Mouse (Mus musculus) hindbrain, embryonic 14.5 days (tissue): ENCODE results near the gene Myrip. TPM values are rescaled to one million over a fixed set of nuclear protein-coding genes. Genes with fewer than 3 reads are reported as not detected.
A peak's percentile ranks its signal among the peaks of the same experiment; 100 is the strongest.
"Not testable (repeated sequence)": the region's sequence is repeated elsewhere in the genome, so short reads cannot be mapped to it uniquely, and the experiment has no call there.

ENCODE experiments used
- ATAC-seq: fragments of 200-750 bp; cut with Nextera tagmentation; 2 replicates; pipeline ENCODE4 v1.8.0; 2017; ENCODE audit warnings: moderate number of reproducible peaks, mild to moderate bottlenecking, moderate TSS enrichment, moderate library complexity; ENCODE audit not compliant: low FRiP score
- DNase-seq: peaks from one replicate; pipeline ENCODE4 v3.0.0-alpha.2; 2015; ENCODE audit warnings: low spot score
- H3K27ac ChIP-seq: fragments of 300-500 bp; sonication (generic); 2 replicates; pipeline ENCODE4 v1.5.1; 2014; ENCODE audit warnings: mild to moderate bottlenecking, moderate library complexity
- H3K27me3 ChIP-seq: fragments of 300-500 bp; sonication (generic); 2 replicates; pipeline ENCODE4 v1.6.1; 2014; ENCODE audit warnings: mild to moderate bottlenecking, low read length, mixed read lengths; ENCODE audit not compliant: control insufficient read depth, insufficient read depth
- H3K36me3 ChIP-seq: fragments of 300-500 bp; sonication (generic); replicated peaks from 2 replicates; pipeline ENCODE4 v1.6.1; 2014; ENCODE audit not compliant: control insufficient read depth, insufficient read depth
- H3K4me1 ChIP-seq: fragments of 300-500 bp; sonication (generic); replicated peaks from 2 replicates; pipeline ENCODE4 v1.6.1; 2014; ENCODE audit warnings: antibody characterized with exemption, low read length, mixed read lengths; ENCODE audit not compliant: control insufficient read depth, insufficient read depth
- H3K4me2 ChIP-seq: fragments of 300-500 bp; sonication (generic); replicated peaks from 2 replicates; pipeline ENCODE4 v1.6.1; 2014; ENCODE audit warnings: mild to moderate bottlenecking, moderate library complexity
- H3K4me3 ChIP-seq: fragments of 300-500 bp; sonication (generic); replicated peaks from 2 replicates; pipeline ENCODE4 v1.5.1; 2014; ENCODE audit warnings: mild to moderate bottlenecking, low read length
- H3K9ac ChIP-seq: fragments of 300-500 bp; sonication (generic); 2 replicates; pipeline ENCODE4 v1.6.1; 2014
- H3K9me3 ChIP-seq: fragments of 300-500 bp; sonication (generic); 2 replicates; pipeline ENCODE4 v1.6.1; 2016; ENCODE audit warnings: low read length; ENCODE audit not compliant: control insufficient read depth
- WGBS: fragments of 180-500 bp; shearing (Covaris S2); extraction: QIAGEN DNeasy Blood & Tissue Kit; methylation state at CpG from one replicate; pipeline ENCODE4 v1.1.7; 2014; 5-methylcytosine and 5-hydroxymethylcytosine counted together
- polyA plus RNA-seq: library from polyadenylated mRNA; unstranded; fragments of >200 nt; fragmentation: Nextera tagmentation; extraction: Ambion mirVana; gene quantifications from 2 replicates; pipeline ENCODE4 v1.2.1, GENCODE M21; 2014

Gene Myrip
- polyA plus RNA-seq, 1 experiment from 2014 or later = 7.7 TPM

DNA sequence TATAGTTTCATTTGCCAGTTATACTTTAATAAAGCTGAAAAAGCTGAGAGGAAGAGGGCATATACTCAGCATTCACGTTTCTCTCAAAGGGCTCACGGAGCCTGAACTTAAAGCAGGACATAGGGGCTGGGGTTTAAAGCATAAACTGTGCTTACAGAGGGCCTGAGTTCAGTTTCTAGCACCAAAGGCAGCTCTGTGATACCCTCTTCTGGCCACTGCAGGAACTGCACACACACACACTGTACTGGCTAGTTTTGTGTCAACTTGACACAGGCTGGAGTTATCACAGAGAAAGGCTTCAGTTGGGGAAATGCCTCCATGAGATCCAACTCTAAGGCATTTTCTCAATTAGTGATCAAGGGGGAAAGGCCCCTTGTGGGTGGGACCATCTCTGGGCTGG lies 98.2 kb downstream of the Myrip start:
- H3K4me1 ChIP-seq, H3K27me3 ChIP-seq, H3K27ac ChIP-seq, H3K4me2 ChIP-seq, H3K9me3 ChIP-seq, H3K4me3 ChIP-seq, H3K9ac ChIP-seq, DNase-seq, ATAC-seq, H3K36me3 ChIP-seq: not testable (repeated sequence)
- WGBS = 94% methylated on average over 2 of the region's 2 CpGs

DNA sequence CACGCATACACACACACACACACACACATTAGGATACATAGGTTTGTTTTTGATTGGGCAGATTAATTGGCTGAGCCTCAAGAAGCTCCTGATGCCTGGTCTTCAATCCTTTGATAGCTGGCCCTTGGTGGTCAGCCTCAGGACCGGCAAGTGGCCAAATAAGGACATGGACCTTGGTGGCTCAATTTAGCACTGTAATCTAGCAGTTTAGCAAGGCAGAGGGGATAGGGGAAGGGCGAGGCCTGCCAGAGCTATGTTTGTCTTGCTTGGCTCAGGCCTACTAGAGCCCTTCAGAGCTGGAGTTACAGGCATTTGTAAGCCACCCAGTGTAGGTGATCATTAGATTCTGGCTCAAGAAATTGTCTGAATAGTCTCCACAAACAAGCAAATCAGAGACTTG lies 101.1 kb downstream of the Myrip start:
- H3K36me3 ChIP-seq = no peaks in the 10 kb centered on the region
- no peak for ATAC-seq
- H3K9me3 ChIP-seq = no peaks in the 10 kb centered on the region
- H3K9ac ChIP-seq = no peak overlapping the region
- no peak overlapping the region for H3K4me2 ChIP-seq
- no peaks in the 10 kb centered on the region for H3K27me3 ChIP-seq
- DNase-seq = no peak
- H3K27ac ChIP-seq = no peak overlapping the region
- WGBS = 86% methylated on average over 3 of the region's 3 CpGs
- no peaks in the 10 kb centered on the region for H3K4me1 ChIP-seq
- H3K4me3 ChIP-seq = no peak overlapping the region

DNA sequence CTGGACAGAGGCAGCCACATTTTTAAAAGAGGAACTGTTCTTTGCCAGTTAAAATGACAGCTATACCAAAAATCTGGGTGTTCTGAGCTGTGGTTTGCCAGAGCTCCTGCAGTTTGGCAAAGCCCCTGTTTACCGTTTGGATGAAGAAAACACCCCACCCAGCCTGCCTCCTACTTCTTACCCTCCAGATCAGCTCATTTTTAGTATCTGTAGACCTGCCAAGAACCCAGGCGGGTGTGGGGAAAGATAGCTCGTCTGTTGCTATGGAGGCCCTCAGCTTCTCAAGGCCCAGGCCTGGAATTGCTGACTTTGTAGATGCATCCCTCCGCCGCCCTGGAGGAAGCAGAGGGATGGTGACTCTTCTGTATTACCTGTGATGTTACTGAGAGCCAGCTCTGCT lies 102.3 kb downstream of the Myrip start:
- Histone ChIP-seq H3K4me3 (no peak overlapping the region), H3K9me3 (no peaks in the 10 kb centered on the region), H3K27ac (no peak overlapping the region), H3K9ac (no peak overlapping the region), H3K4me1 (no peaks in the 10 kb centered on the region), H3K36me3 (no peaks in the 10 kb centered on the region), H3K27me3 (no peaks in the 10 kb centered on the region), H3K4me2 (no peak overlapping the region)
- ATAC-seq (no peak), DNase-seq (no peak)
- WGBS = 77% methylated on average over 5 of the region's 5 CpGs

DNA sequence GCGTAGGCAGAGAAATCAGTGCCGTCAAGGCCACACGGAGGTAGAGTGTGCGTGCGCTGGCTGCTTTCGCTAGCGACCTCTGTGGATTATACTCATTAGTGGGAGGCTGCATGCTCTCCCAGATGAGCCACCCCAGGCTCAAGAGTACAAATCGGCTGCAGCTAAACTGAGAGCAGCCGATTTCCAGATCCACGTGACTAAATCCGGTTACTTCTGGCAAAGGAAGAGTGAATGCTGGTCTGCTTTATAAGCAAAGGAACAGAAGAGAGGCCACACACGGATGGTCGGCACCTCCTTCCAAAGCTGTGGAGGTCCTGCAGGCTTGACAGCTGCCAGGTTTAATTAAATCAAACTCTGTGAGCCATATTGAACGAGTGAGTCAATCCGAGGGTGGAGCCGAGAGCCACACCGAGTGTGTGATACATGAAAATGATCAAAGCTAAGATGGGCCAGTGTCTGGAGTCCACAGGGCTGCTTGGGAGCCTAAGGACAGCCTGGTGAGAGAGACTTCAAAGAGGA lies 108.4 kb downstream of the Myrip start:
- ATAC-seq (no peak), DNase-seq (no peak)
- 0 out of 2 replicates have a peak overlapping the region, but pooled peaks have one; percentile 12 for H3K9ac ChIP-seq
- peak overlapping the region; percentile 46 for H3K27ac ChIP-seq
- no peaks in the 10 kb centered on the region for H3K36me3 ChIP-seq
- no peaks in the 10 kb centered on the region for H3K9me3 ChIP-seq
- H3K4me2 ChIP-seq = peak overlapping the region; percentile 13; the same call in 1 of the 2 replicates
- no peak overlapping the region for H3K4me3 ChIP-seq
- H3K4me1 ChIP-seq = 0 out of 2 replicates have a peak, but pooled peaks cover 6% of the 10 kb centered on the region
- H3K27me3 ChIP-seq = no peaks in the 10 kb centered on the region
- WGBS = 59% methylated on average over 17 of the region's 17 CpGs

DNA sequence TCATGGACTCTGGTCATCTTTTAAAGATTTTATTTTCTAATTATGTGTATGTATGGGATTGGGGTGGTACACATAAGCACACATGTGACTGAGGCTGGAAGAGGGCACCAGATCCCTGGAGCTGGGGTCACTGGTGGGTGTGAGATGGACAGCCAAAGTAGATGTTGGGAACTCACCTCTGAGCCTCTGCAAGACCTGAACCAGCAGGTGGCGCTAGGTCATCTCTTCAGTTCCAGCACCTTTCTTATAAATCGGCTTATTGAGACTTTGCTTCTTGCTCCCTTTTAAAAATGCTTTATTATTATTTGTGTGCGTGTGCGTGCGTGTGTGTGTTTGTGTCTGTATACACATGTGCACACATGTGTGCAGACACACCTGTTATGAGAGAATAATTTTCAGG lies 109.1 kb downstream of the Myrip start:
- DNase-seq (peak; percentile 59), ATAC-seq (no peak)
- Histone ChIP-seq H3K4me3 (no peak overlapping the region), H3K36me3 (no peaks in the 10 kb centered on the region), H3K4me1 (0 out of 2 replicates have a peak, but pooled peaks cover 6% of the 10 kb centered on the region), H3K9me3 (no peaks in the 10 kb centered on the region), H3K4me2 (no peak overlapping the region), H3K27ac (no peak overlapping the region), H3K9ac (no peak overlapping the region), H3K27me3 (no peaks in the 10 kb centered on the region)
- WGBS = 38% methylated on average over 5 of the region's 5 CpGs

DNA sequence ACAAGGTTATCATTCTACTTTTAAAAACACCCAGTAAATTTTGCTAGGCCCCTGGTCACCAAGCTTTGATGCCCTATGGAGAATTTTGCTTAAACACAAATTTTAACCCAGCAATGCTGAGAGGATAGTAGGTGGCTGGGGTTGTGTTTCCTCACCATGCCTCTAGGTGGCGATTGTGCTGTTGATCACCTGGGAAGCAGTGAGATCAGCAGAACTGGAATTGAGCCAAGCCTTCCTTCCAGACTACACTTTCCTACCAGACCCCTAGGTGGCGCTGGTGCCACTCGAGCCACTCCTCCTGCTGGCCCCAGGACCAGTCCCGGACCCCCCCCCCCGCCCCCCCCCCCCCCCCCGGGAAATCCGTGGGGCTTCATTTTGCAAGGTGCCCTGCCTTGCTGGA lies 114.2 kb downstream of the Myrip start:
- 6% methylated on average over 5 of the region's 7 CpGs for WGBS
- H3K36me3 ChIP-seq = no peaks in the 10 kb centered on the region
- no peaks in the 10 kb centered on the region; the same call in 1 of the 2 replicates for H3K4me1 ChIP-seq
- DNase-seq = peak; percentile 78
- H3K9ac ChIP-seq = no peak overlapping the region
- H3K27me3 ChIP-seq = no peaks in the 10 kb centered on the region
- no peak overlapping the region for H3K4me3 ChIP-seq
- H3K4me2 ChIP-seq = no peak overlapping the region
- no peak overlapping the region for H3K27ac ChIP-seq
- ATAC-seq = no peak; the same call in 1 of the 2 replicates
- H3K9me3 ChIP-seq = no peaks in the 10 kb centered on the region

DNA sequence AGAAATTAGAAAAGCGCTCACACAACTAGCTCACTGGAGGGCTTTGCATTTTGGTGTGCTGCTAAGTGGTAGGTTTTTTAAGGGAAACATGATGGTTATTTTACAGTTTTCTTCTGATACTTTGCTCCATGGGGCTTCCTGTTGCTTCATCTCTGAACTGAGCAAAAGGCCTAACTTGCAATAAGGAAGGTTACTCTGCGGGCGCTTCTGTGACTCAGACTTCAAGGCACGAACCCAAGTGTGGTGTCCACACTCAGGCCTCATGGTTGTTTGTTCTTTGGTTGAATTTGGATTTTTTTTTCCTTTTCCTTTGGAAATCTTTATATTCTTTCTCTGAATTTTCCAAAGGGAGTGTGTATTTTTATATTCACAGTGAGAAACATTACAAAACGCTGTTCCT lies 114.8 kb downstream of the Myrip start:
- Histone ChIP-seq H3K4me3 (no peak overlapping the region), H3K36me3 (no peaks in the 10 kb centered on the region), H3K9ac (no peak overlapping the region), H3K4me2 (no peak overlapping the region), H3K27me3 (no peaks in the 10 kb centered on the region), H3K27ac (no peak overlapping the region), H3K4me1 (no peaks in the 10 kb centered on the region; the same call in 1 of the 2 replicates), H3K9me3 (no peaks in the 10 kb centered on the region)
- ATAC-seq (no peak), DNase-seq (no peak)
- WGBS = 91% methylated on average over 5 of the region's 5 CpGs

DNA sequence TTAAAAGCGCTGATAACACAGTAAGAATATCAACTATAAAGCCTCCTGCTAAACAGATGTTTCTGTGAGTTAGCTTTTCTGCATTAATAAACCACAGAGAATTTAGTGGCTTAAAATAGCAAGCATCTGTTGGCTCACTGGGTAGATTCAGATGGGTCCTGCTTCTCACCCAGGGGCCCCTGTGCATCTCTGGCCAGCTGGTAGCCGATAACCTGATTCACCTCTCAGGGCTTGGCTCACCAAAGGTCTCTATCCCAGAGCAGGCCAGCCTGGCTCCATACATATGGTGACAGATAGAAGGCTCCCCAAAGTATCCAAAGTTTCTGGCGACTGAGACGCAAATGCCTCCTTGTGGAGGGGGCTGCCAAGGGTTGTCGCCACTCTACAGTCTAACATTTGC lies 115.4 kb downstream of the Myrip start:
- no peak overlapping the region for H3K4me3 ChIP-seq
- no peak overlapping the region for H3K27ac ChIP-seq
- H3K9me3 ChIP-seq = no peaks in the 10 kb centered on the region
- H3K27me3 ChIP-seq = no peaks in the 10 kb centered on the region
- DNase-seq = no peak
- 80% methylated on average over 5 of the region's 5 CpGs for WGBS
- H3K4me1 ChIP-seq = no peaks in the 10 kb centered on the region; the same call in 1 of the 2 replicates
- H3K4me2 ChIP-seq = no peak overlapping the region
- no peak for ATAC-seq
- no peaks in the 10 kb centered on the region for H3K36me3 ChIP-seq
- no peak overlapping the region for H3K9ac ChIP-seq

DNA sequence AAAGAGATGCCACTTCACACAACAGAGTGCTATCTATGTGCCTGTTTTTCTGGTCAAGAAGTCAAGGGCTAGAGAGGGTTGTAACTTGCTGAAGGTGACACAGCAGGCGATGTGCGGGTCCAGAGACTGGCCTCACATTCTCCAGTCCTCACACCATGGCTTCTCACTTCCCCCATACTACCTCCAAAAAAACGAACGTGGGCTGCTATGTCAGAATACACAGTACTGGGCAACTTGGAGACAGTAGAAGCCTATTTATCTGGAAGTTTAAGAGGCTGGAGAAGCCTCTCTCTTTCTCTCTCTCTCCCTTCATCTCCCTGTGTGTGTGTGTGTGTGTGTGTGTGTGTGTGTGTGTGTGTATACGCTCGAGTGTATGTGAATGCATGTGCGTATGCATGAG lies 117.3 kb downstream of the Myrip start:
- Histone ChIP-seq H3K4me1 (no peaks in the 10 kb centered on the region; the same call in 1 of the 2 replicates), H3K4me3 (no peak overlapping the region), H3K27me3 (no peaks in the 10 kb centered on the region), H3K9ac (no peak overlapping the region), H3K9me3 (no peaks in the 10 kb centered on the region), H3K36me3 (no peaks in the 10 kb centered on the region), H3K27ac (no peak overlapping the region), H3K4me2 (no peak overlapping the region)
- DNase-seq (no peak), ATAC-seq (no peak)
- WGBS = 86% methylated on average over 7 of the region's 7 CpGs

DNA sequence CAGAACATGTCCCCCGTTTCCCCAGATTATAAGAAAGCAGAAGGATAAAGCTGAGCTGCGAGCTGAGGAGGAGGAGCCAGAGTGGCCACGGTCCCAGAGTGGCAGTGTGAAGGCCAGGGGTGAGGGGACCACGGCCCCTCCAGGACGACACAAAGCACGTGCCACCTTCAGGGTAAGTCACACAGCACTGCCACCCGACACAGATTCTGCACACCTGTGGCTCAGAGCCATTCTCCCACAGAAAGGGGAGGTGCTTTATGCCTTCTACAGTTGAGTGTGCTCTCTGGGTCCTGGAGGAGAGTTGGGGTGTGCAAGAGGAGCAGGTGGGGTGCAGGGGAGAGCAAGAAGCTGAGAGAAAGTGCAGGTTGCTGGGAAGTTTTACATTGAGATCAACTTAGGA lies 123.3 kb downstream of the Myrip start:
- no peak overlapping the region for H3K4me3 ChIP-seq

More for the DNA sequence above, 123.3 kb downstream of the Myrip start:
- Histone ChIP-seq H3K4me2 (no peak overlapping the region), H3K9ac (no peak overlapping the region), H3K36me3 (no peaks in the 10 kb centered on the region), H3K27me3 (no peaks in the 10 kb centered on the region), H3K27ac (no peak overlapping the region), H3K4me1 (no peaks in the 10 kb centered on the region; the same call in 1 of the 2 replicates), H3K9me3 (no peaks in the 10 kb centered on the region)
- DNase-seq = no peak
- no peak for ATAC-seq
- 74% methylated on average over 7 of the region's 7 CpGs for WGBS
